ENCODE assay signal across 9 mouse cellular contexts in the genomic region with DNA sequence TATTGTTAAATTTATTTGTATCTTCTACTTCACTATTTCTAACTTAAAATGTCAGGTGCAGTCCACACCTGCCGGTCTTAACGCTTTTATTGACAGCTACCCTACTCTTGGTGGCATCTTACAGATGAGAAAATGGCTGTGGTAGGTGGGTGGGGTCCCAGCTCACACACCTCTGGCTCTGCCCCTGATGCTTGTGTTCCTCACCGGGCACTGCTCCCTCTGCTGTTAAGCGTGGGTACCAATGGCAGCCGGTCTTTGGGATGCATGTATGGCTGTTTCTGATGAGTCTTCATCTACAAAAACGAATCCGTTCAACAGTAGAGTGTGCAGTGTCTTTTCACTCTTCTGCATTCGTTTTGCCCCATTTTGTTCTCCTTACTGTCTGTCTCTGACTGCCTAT. TPM values are rescaled to one million over a fixed set of nuclear protein-coding genes. Genes with fewer than 3 reads are reported as not detected.
DNase-seq lines count a peak whose midpoint lies in the region; ATAC-seq and TF ChIP-seq lines count a peak whose summit lies in the region.
"Had no signal": no experiment of that assay in that cellular context is flagged by ENCODE, and none has a peak within 500 bp of the region (broad histone marks: within the 10 kb centered on the region; RNA-seq: fewer than 3 reads in every experiment).

No protein-coding gene starts in this region.

- in situ Hi-C loops in CH12.LX (cut with MboI; ENCODE audit: low pct_ligation_motif_present, low pct_unique_long_range_greater_than_20kb, low sequenced_read_pairs): no loop called here

- H3K9me3 ChIP-seq in CH12.LX (replicated peaks; ENCODE audit: low read length): no peaks in the 10 kb centered on the region
- no peaks in the 10 kb centered on the region for H3K9me3 ChIP-seq in hindbrain, embryonic 14.5 days (ENCODE audit: control insufficient read depth, low read length)
- H3K9me3 ChIP-seq: lung, embryonic 15.5 days had no signal

- TF ChIP-seq CTCF in kidney, adult 2 months (conservative IDR thresholded peaks at IDR 0.05; ENCODE audit: insufficient read depth, insufficient read length, low read depth, low read length): peak; percentile 29; the same call in 1 of the 2 replicates
- peak in 1 of 2 experiments; percentile 48; a peak in 2 of 4 replicates for TF ChIP-seq CTCF in CH12.LX (conservative IDR thresholded peaks at IDR 0.05 in 1 of 2, IDR thresholded peaks at IDR 0.05 in 1 of 2; ENCODE audit: low read depth in 2 of 2, low read length in 2 of 2)

- ATAC-seq in hindbrain, embryonic 14.5 days (ENCODE audit: low FRiP score): no peak

- no peaks in the 10 kb centered on the region for H3K4me1 ChIP-seq in kidney, adult 2 months (ENCODE audit: control insufficient read depth, insufficient read depth, low read length)
- no peaks in the 10 kb centered on the region for H3K4me1 ChIP-seq in CH12.LX (ENCODE audit: control insufficient read depth in 1 of 2, insufficient read depth in 2 of 2)
- no peaks in the 10 kb centered on the region for H3K4me1 ChIP-seq in hindbrain, embryonic 14.5 days (replicated peaks; ENCODE audit: control insufficient read depth, insufficient read depth, low read length)
- H3K4me1 ChIP-seq: lung, embryonic 15.5 days had no signal

- no peaks in the 10 kb centered on the region for H3K79me2 ChIP-seq in CH12.LX (replicated peaks; ENCODE audit: control insufficient read depth, extremely low read depth, insufficient read depth, poor library complexity, severe bottlenecking)

- 73% methylated on average over 8 of the region's 8 CpGs for WGBS in kidney, adult 2 months
- 60% methylated on average over 8 of the region's 8 CpGs for WGBS in hindbrain, embryonic 14.5 days

- no peaks in the 10 kb centered on the region for H3K27me3 ChIP-seq in kidney, adult 2 months (replicated peaks; ENCODE audit: control insufficient read depth, insufficient read depth, low read length)
- no peaks in the 10 kb centered on the region for H3K27me3 ChIP-seq in CH12.LX (replicated peaks)
- H3K27me3 ChIP-seq in hindbrain, embryonic 14.5 days (ENCODE audit: control insufficient read depth, insufficient read depth, low read length): no peaks in the 10 kb centered on the region
- H3K27me3 ChIP-seq: lung, embryonic 15.5 days had no signal

- H3K4me2 ChIP-seq in CH12.LX (ENCODE audit: insufficient read depth, low read depth, poor library complexity, severe bottlenecking): no peak overlapping the region
- H3K4me2 ChIP-seq in hindbrain, embryonic 14.5 days (replicated peaks): no peak overlapping the region
- H3K4me2 ChIP-seq: lung, embryonic 15.5 days had no signal

- TF ChIP-seq POLR2A in kidney, adult 2 months (IDR thresholded peaks at IDR 0.05; ENCODE audit: low read depth, low read length): no peak
- no peak for TF ChIP-seq POLR2A in CH12.LX (IDR thresholded peaks at IDR 0.05; ENCODE audit: low read depth, low read length)

- no peak overlapping the region for H3K27ac ChIP-seq in kidney, adult 2 months (ENCODE audit: insufficient read depth, low read depth, low read length)
- no peak overlapping the region for H3K27ac ChIP-seq in CH12.LX (ENCODE audit: insufficient read depth, low read depth)
- no peak overlapping the region for H3K27ac ChIP-seq in hindbrain, embryonic 14.5 days
- H3K27ac ChIP-seq: lung, embryonic 15.5 days had no signal

- no peak for TF ChIP-seq EP300 in CH12.LX (IDR thresholded peaks at IDR 0.05; ENCODE audit: low read length)

- dilution Hi-C loops in CH12.LX (cut with MboI; ENCODE audit: extremely low pct_ligation_motif_present, extremely low pct_unique_long_range_greater_than_20kb, low sequenced_read_pairs): no loop called here

- no peak for DNase-seq in kidney, adult 2 months
- DNase-seq in kidney, adult 11 months: no peak
- DNase-seq in CH12.LX (ENCODE audit: extremely low read depth): peak; percentile 17
- DNase-seq in MN1 (ENCODE audit: low spot score): peak; percentile 36
- DNase-seq in hindbrain, embryonic 14.5 days (ENCODE audit: low spot score): peak; percentile 43
- DNase-seq in urinary bladder, postnatal 14 days (ENCODE audit: low spot score): no peak
- no peak for DNase-seq in natural killer cell, adult 2 months (ENCODE audit: low spot score in 2 of 2)
- no peak for DNase-seq in urinary bladder, postnatal 36 days (ENCODE audit: low spot score in 2 of 2)

- TF ChIP-seq RAD21 in CH12.LX (IDR thresholded peaks at IDR 0.05; ENCODE audit: low read depth, low read length): peak; percentile 9

- no peak overlapping the region for H3K9ac ChIP-seq in CH12.LX (ENCODE audit: insufficient read depth, low read depth)
- no peak overlapping the region for H3K9ac ChIP-seq in hindbrain, embryonic 14.5 days
- H3K9ac ChIP-seq: lung, embryonic 15.5 days had no signal

- no peak overlapping the region for H3K4me3 ChIP-seq in kidney, adult 2 months (ENCODE audit: insufficient read depth, low read depth, low read length)
- no peak overlapping the region for H3K4me3 ChIP-seq in CH12.LX (replicated peaks in 1 of 3; ENCODE audit: low read depth in 2 of 3, low read length in 2 of 3, poor library complexity in 1 of 3)
- no peak overlapping the region for H3K4me3 ChIP-seq in hindbrain, embryonic 14.5 days (replicated peaks; ENCODE audit: low read length)
- H3K4me3 ChIP-seq: lung, embryonic 15.5 days had no signal

- no peaks in the 10 kb centered on the region; the same call in 1 of the 2 replicates for H3K36me3 ChIP-seq in kidney, adult 2 months (ENCODE audit: control insufficient read depth, insufficient read depth, low read length)
- peaks cover 5 to 18% of the 10 kb centered on the region in 2 experiments for H3K36me3 ChIP-seq in CH12.LX (replicated peaks in 1 of 2; ENCODE audit: control insufficient read depth in 1 of 2, insufficient read depth in 1 of 2, low read length in 1 of 2)
- H3K36me3 ChIP-seq in hindbrain, embryonic 14.5 days (replicated peaks; ENCODE audit: control insufficient read depth, insufficient read depth): peaks cover 51% of the 10 kb centered on the region

TF ChIP-seq in CH12.LX, 34 proteins besides CTCF, POLR2A, EP300 and RAD21:
- no peak for TF ChIP-seq ZC3H11A (IDR thresholded peaks at IDR 0.05; ENCODE audit: low read depth, low read length)
- TF ChIP-seq SMC3 (IDR thresholded peaks at IDR 0.05; ENCODE audit: low read depth, low read length): peak; percentile 34
- TF ChIP-seq POLR2AphosphoS2 (IDR thresholded peaks at IDR 0.05; ENCODE audit: low read depth, low read length): no peak

RNA-seq across cellular contexts. Expression of a gene that starts 9.6 kb away (rescaled TPM):
- polyA plus RNA-seq in kidney, adult 2 months (2012; rRNA removed): 0.92 and 0.99 TPM in 2 replicates
- total RNA-seq in CH12.LX (2012; rRNA removed) (0.04 TPM in 1 of 2 replicates, not detected in the other), CH12.LX (2014; rRNA removed) (not detected in 2 replicates)
- polyA plus RNA-seq in CH12.LX (2012; ENCODE audit: insufficient read length, low read depth): 0.11 TPM in 1 of 2 replicates, not detected in the other
- 7.4 and 10.1 TPM in 2 replicates for polyA plus RNA-seq in hindbrain, embryonic 14.5 days (2014; fragmentation: Nextera tagmentation; extraction: Ambion mirVana)

RNA-seq across cellular contexts. Expression of a gene that starts 11.6 kb away (rescaled TPM):
- polyA plus RNA-seq in kidney, adult 2 months (2012; rRNA removed): 13.0 and 14.3 TPM in 2 replicates
- total RNA-seq in CH12.LX (2012; rRNA removed) (1.8 and 2.2 TPM in 2 replicates), CH12.LX (2014; rRNA removed) (1.6 TPM in 2 replicates)
- polyA plus RNA-seq in CH12.LX (2012; ENCODE audit: insufficient read length, low read depth): 2.5 and 2.7 TPM in 2 replicates
- polyA plus RNA-seq in hindbrain, embryonic 14.5 days (2014; fragmentation: Nextera tagmentation; extraction: Ambion mirVana): 11.6 and 12.6 TPM in 2 replicates

RNA-seq across cellular contexts. Expression of a gene that starts 49.7 kb away (rescaled TPM):
- polyA plus RNA-seq in kidney, adult 2 months (2012; rRNA removed): 0.16 and 0.66 TPM in 2 replicates
- 0.08 and 0.25 TPM in 2 replicates for total RNA-seq in CH12.LX (2012; rRNA removed)
- total RNA-seq in CH12.LX (2014; rRNA removed): 0.28 and 0.44 TPM in 2 replicates
- 0.49 and 0.64 TPM in 2 replicates for polyA plus RNA-seq in CH12.LX (2012; ENCODE audit: insufficient read length, low read depth)
- polyA plus RNA-seq in hindbrain, embryonic 14.5 days (2014; fragmentation: Nextera tagmentation; extraction: Ambion mirVana): 0.35 and 0.57 TPM in 2 replicates

Comparison
In these comparisons a context has a peak if more than half of its experiments do, and no peak if none do; other contexts are left out.
1. DNase-seq: peak in CH12.LX (single experiment), MN1 (single experiment) and hindbrain, embryonic 14.5 days (single experiment); none in kidney, adult 2 months (single experiment), kidney, adult 11 months (single experiment), urinary bladder, postnatal 14 days (single experiment), natural killer cell, adult 2 months (0 of 2) and urinary bladder, postnatal 36 days (0 of 2).